Mouse (Mus musculus) MEL (cell line): ENCODE results near the gene Sox1. TPM values are rescaled to one million over a fixed set of nuclear protein-coding genes. Genes with fewer than 3 reads are reported as not detected.

Source experiments
- DNase-seq: peaks from one replicate; pipeline ENCODE4 v3.0.0; 2011; ENCODE audit warnings: low read depth, low spot score
- H3K27ac ChIP-seq: 2 replicates; pipeline ENCODE4 v1.5.1; 2012; ENCODE audit warnings: low read depth, mild to moderate bottlenecking, control low read depth, low read length, moderate library complexity; ENCODE audit not compliant: control insufficient read depth
- H3K27me3 ChIP-seq, 2 experiments: fragments of 150-350 bp in 1 of 2; sonication (generic) in 1 of 2; 2 replicates each; pipeline ENCODE4 v1.6.1; 2012; ENCODE audit warnings: low read length in 2 of 2, mild to moderate bottlenecking in 2 of 2, improper control_type of control experiment in 1 of 2, moderate library complexity in 1 of 2; ENCODE audit not compliant: insufficient read depth in 2 of 2, control insufficient read depth in 1 of 2
- H3K36me3 ChIP-seq, 2 experiments: 2 replicates each; pipeline ENCODE4 v1.6.1; 2012 to 2014; ENCODE audit warnings: low read length in 2 of 2, improper control_type of control experiment in 1 of 2, inconsistent platforms in 1 of 2, mild to moderate bottlenecking in 1 of 2; ENCODE audit not compliant: insufficient read depth in 2 of 2, control insufficient read depth in 1 of 2
- H3K4me1 ChIP-seq, 2 experiments: fragments of 150-350 bp in 1 of 2; sonication (generic) in 1 of 2; 2 replicates each; pipeline ENCODE4 v1.6.1; 2012; ENCODE audit warnings: low read length in 2 of 2, improper control_type of control experiment in 1 of 2, mild to moderate bottlenecking in 1 of 2; ENCODE audit not compliant: insufficient read depth in 2 of 2, control insufficient read depth in 1 of 2
- H3K4me3 ChIP-seq, 2 experiments: fragments of 150-350 bp in 1 of 2; sonication (generic) in 1 of 2; 2 replicates each; pipeline ENCODE4 v1.5.1; 2012; ENCODE audit warnings: low read depth in 2 of 2, low read length in 2 of 2, mild to moderate bottlenecking in 2 of 2, moderate library complexity in 2 of 2, control low read depth in 1 of 2, improper control_type of control experiment in 1 of 2; ENCODE audit not compliant: control insufficient read depth in 1 of 2, insufficient read depth in 1 of 2
- H3K79me2 ChIP-seq: 2 replicates; pipeline ENCODE4 v1.6.1; 2012; ENCODE audit warnings: mild to moderate bottlenecking, low read length, moderate library complexity; ENCODE audit not compliant: control insufficient read depth, poor library complexity, insufficient read depth
- H3K9ac ChIP-seq: 2 replicates; pipeline ENCODE4 v1.6.1; 2012; ENCODE audit warnings: low read depth, mild to moderate bottlenecking, control low read depth, low read length, moderate library complexity; ENCODE audit not compliant: control insufficient read depth, poor library complexity, severe bottlenecking
- H3K9me3 ChIP-seq: fragments of 150-350 bp; sonication (generic); replicated peaks from 2 replicates; pipeline ENCODE4 v1.6.1; 2012; ENCODE audit warnings: mild to moderate bottlenecking, low read length, improper control_type of control experiment, moderate library complexity; ENCODE audit not compliant: insufficient read depth
- CHD2 ChIP-seq: IDR thresholded peaks from 2 replicates; pipeline ENCODE4 v1.6.1; 2011; ENCODE audit warnings: low read length, improper control_type of control experiment
- E2F4 ChIP-seq: IDR thresholded peaks from 2 replicates; pipeline ENCODE4 v1.6.1; 2011; ENCODE audit warnings: low read depth, low read length, improper control_type of control experiment, borderline replicate concordance
- ELF1 ChIP-seq: IDR thresholded peaks from 2 replicates; pipeline ENCODE4 v1.6.1; 2014; ENCODE audit warnings: low read depth, mild to moderate bottlenecking, inconsistent platforms, low read length, improper control_type of control experiment, moderate library complexity
- ETS1 ChIP-seq: IDR thresholded peaks from 2 replicates; pipeline ENCODE4 v1.6.1; 2012; ENCODE audit warnings: low read depth, mild to moderate bottlenecking, inconsistent platforms, low read length, improper control_type of control experiment, moderate library complexity
- JUND ChIP-seq: IDR thresholded peaks from 2 replicates; pipeline ENCODE4 v1.6.1; 2011; ENCODE audit warnings: low read depth, mild to moderate bottlenecking, improper control_type of control experiment, low read length
- KAT2A ChIP-seq: conservative IDR thresholded peaks from 2 replicates; pipeline ENCODE4 v1.6.1; 2012; ENCODE audit warnings: low read depth, low read length, improper control_type of control experiment, inconsistent platforms
- MEF2A ChIP-seq: IDR thresholded peaks from 2 replicates; pipeline ENCODE4 v1.6.1; 2014; ENCODE audit warnings: low read depth, mild to moderate bottlenecking, inconsistent platforms, low read length, improper control_type of control experiment; ENCODE audit not compliant: poor library complexity, insufficient replicate concordance, severe bottlenecking; ENCODE audit errors: extremely low read depth
- MYB ChIP-seq: IDR thresholded peaks from 2 replicates; pipeline ENCODE4 v1.6.1; 2011; ENCODE audit warnings: mild to moderate bottlenecking, low read depth, low read length, improper control_type of control experiment
- MYC ChIP-seq: IDR thresholded peaks from 2 replicates; pipeline ENCODE4 v1.6.1; 2011; ENCODE audit warnings: low read depth, mild to moderate bottlenecking, low read length, improper control_type of control experiment, moderate library complexity
- NELFE ChIP-seq: IDR thresholded peaks from 2 replicates; pipeline ENCODE4 v1.6.1; 2011; ENCODE audit warnings: low read depth, low read length, improper control_type of control experiment
- NRF1 ChIP-seq: IDR thresholded peaks from 2 replicates; pipeline ENCODE4 v1.6.1; 2014; ENCODE audit warnings: low read depth, mild to moderate bottlenecking, inconsistent platforms, low read length, improper control_type of control experiment, moderate library complexity; ENCODE audit not compliant: poor library complexity, insufficient read depth, severe bottlenecking
- POLR2A ChIP-seq, 2 experiments: IDR thresholded peaks; 2 replicates each; pipeline ENCODE4 v1.6.1; 2011 to 2012; ENCODE audit warnings: low read length in 2 of 2, mild to moderate bottlenecking in 2 of 2, control low read depth in 1 of 2, improper control_type of control experiment in 1 of 2, low read depth in 1 of 2, moderate library complexity in 1 of 2; ENCODE audit not compliant: control insufficient read depth in 1 of 2, insufficient read depth in 1 of 2, poor library complexity in 1 of 2
- POLR2AphosphoS2 ChIP-seq: IDR thresholded peaks from 2 replicates; pipeline ENCODE4 v1.6.1; 2011; ENCODE audit warnings: low read length, improper control_type of control experiment
- SIN3A ChIP-seq: IDR thresholded peaks from 2 replicates; pipeline ENCODE4 v1.6.1; 2012; ENCODE audit warnings: low read length, improper control_type of control experiment, inconsistent platforms
- TAL1 ChIP-seq: IDR thresholded peaks from 2 replicates; pipeline ENCODE4 v1.6.1; 2012; ENCODE audit warnings: mild to moderate bottlenecking, inconsistent platforms, low read length, moderate library complexity, mixed read lengths
- TBP ChIP-seq: IDR thresholded peaks from 2 replicates; pipeline ENCODE4 v1.8.0; 2011; ENCODE audit warnings: low read depth, low read length, improper control_type of control experiment
- TCF12 ChIP-seq: IDR thresholded peaks from 2 replicates; pipeline ENCODE4 v1.6.1; 2014; ENCODE audit warnings: low read depth, mild to moderate bottlenecking, inconsistent platforms, low read length, improper control_type of control experiment, moderate library complexity
- USF1 ChIP-seq: IDR thresholded peaks from 2 replicates; pipeline ENCODE4 v1.6.1; 2014; ENCODE audit warnings: low read depth, mild to moderate bottlenecking, inconsistent platforms, low read length, improper control_type of control experiment, moderate library complexity
- ZC3H11A ChIP-seq: IDR thresholded peaks from 2 replicates; pipeline ENCODE4 v1.6.1; 2012; ENCODE audit warnings: low read depth, mild to moderate bottlenecking, inconsistent platforms, low read length, improper control_type of control experiment
- polyA plus RNA-seq, 2 experiments: library from polyadenylated mRNA; stranded (reverse) in 1 of 2; unstranded in 1 of 2; fragments of >175 nt in 1 of 2; fragments of >200 nt in 1 of 2; gene quantifications; 2 replicates each; pipeline versions ENCODE4 v1.2.1 to v1.2.4; 2012; ENCODE audit warnings: low replicate concordance in 2 of 2, low read depth in 1 of 2; ENCODE audit not compliant: insufficient read length in 2 of 2, insufficient read depth in 1 of 2, missing spikeins in 1 of 2
- total RNA-seq: library from RNA; depleted of rRNA; stranded (reverse); fragments of 300-350 nt; gene quantifications from 2 replicates; pipeline ENCODE4 v1.2.3, GENCODE M21; 2012

The Sox1 gene
- total and polyA plus RNA-seq, 3 experiments, result not detected

DNA sequence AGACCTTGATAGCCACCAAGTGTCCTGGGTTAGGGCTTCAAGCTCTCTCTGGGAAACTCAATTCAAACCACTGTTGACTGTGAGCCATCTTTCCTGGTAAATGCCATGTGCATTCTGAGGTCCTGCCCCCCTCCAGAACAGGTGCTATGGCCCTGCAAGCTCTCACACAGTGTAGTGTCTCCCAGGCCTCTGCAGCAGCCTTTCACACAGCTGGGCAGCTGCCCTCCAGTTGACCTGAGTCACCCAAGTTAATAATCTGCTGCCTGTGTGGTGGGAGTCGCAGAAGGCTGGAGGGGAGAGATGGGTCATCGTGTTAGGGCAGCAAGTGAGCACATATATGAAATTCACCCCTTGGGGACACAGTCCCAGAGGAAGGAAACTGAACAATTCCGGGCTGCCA, 14.9 kb downstream of the Sox1 start:
- Histone ChIP-seq H3K27me3 (no peaks in the 10 kb centered on the region), H3K27ac (no peak overlapping the region), H3K79me2 (no peaks in the 10 kb centered on the region), H3K4me3 (no peak overlapping the region), H3K4me1 (no peaks in the 10 kb centered on the region), H3K9ac (no peak overlapping the region), H3K9me3 (no peaks in the 10 kb centered on the region), H3K36me3 (no peaks in the 10 kb centered on the region)
- no peak for DNase-seq
- TF ChIP-seq NRF1 (no peak), MEF2A (no peak), NELFE (no peak), KAT2A (no peak), POLR2AphosphoS2 (no peak), SIN3A (no peak), USF1 (no peak), ETS1 (no peak), E2F4 (no peak), JUND (no peak), TBP (no peak), ELF1 (no peak), MYC (no peak), TAL1 (no peak), ZC3H11A (no peak), POLR2A (IDR thresholded peaks at IDR 0.05; ENCODE audit: control insufficient read depth in 1 of 2, insufficient read depth in 1 of 2, low read depth in 1 of 2, low read length in 2 of 2, poor library complexity in 1 of 2) (no peak)

DNA sequence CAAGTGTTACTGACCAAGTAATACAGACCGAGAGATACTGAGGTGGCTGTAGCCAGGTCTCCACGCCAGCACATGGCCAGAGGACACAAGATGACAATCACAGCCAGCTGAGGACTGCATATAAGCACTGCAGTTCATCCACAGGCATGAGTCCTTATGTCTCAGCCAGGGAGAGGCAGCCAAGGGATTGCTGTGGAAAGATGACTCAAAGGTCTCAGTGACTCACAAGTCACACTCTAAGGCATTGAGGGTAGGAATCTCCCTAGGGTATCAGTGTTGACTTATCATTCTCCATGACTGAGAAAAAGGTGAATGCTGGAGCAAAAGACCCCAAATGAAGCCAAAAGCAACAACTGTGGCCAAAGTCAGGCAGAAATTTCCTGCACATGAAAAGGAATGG, 22.0 kb downstream of the Sox1 start:
- Histone ChIP-seq H3K9ac (no peak overlapping the region), H3K4me1 (no peaks in the 10 kb centered on the region), H3K27me3 (no peaks in the 10 kb centered on the region), H3K4me3 (no peak overlapping the region), H3K27ac (no peak overlapping the region), H3K36me3 (no peaks in the 10 kb centered on the region), H3K79me2 (no peaks in the 10 kb centered on the region), H3K9me3 (no peaks in the 10 kb centered on the region)
- DNase-seq, result no peak
- no peak for TF ChIP-seq KAT2A
- TF ChIP-seq POLR2A (IDR thresholded peaks at IDR 0.05; ENCODE audit: control insufficient read depth in 1 of 2, insufficient read depth in 1 of 2, low read depth in 1 of 2, low read length in 2 of 2, poor library complexity in 1 of 2), result no peak
- TF ChIP-seq JUND, result no peak
- no peak for TF ChIP-seq MYB
- no peak for TF ChIP-seq ELF1
- TF ChIP-seq CHD2, result no peak
- no peak for TF ChIP-seq TCF12
- no peak for TF ChIP-seq MEF2A
- no peak for TF ChIP-seq MYC
- TF ChIP-seq, all 39 proteins: peak for 0
